Mouse (Mus musculus) stomach, embryonic 14.5 days (tissue): Measurements from ENCODE around the gene Slc8b1. TPM values are rescaled to one million over a fixed set of nuclear protein-coding genes. Genes with fewer than 3 reads are reported as not detected.

Experiments
- ATAC-seq: fragments of 200-750 bp; cut with Nextera tagmentation; 2 replicates; pipeline ENCODE4 v1.8.0; 2017; ENCODE audit warnings: low read depth, moderate TSS enrichment; ENCODE audit not compliant: insufficient number of reproducible peaks, insufficient read depth, low FRiP score
- H3K27ac ChIP-seq: fragments of 300-500 bp; sonication (generic); 2 replicates; pipeline ENCODE4 v1.5.1; 2014; ENCODE audit warnings: mild to moderate bottlenecking, low read length, moderate library complexity, mixed read lengths
- H3K27me3 ChIP-seq: fragments of 300-500 bp; sonication (generic); 2 replicates; pipeline ENCODE4 v1.6.1; 2014; ENCODE audit warnings: low read length, control low read depth, mixed read lengths; ENCODE audit not compliant: control insufficient read depth, insufficient read depth
- H3K36me3 ChIP-seq: fragments of 300-500 bp; sonication (generic); 2 replicates; pipeline ENCODE4 v1.6.1; 2014; ENCODE audit warnings: mild to moderate bottlenecking, control low read depth, low read length, moderate library complexity, mixed read lengths; ENCODE audit not compliant: control insufficient read depth, insufficient read depth
- H3K4me1 ChIP-seq: fragments of 300-500 bp; sonication (generic); 2 replicates; pipeline ENCODE4 v1.6.1; 2014; ENCODE audit warnings: low read length, control low read depth, mixed read lengths; ENCODE audit not compliant: control insufficient read depth, insufficient read depth
- H3K4me2 ChIP-seq: fragments of 300-500 bp; sonication (generic); replicated peaks from 2 replicates; pipeline ENCODE4 v1.6.1; 2014; ENCODE audit warnings: low read depth, low read length, control low read depth
- H3K4me3 ChIP-seq: fragments of 300-500 bp; sonication (generic); 2 replicates; pipeline ENCODE4 v1.5.1; 2014; ENCODE audit warnings: low read depth, low read length, control low read depth
- H3K9ac ChIP-seq: fragments of 300-500 bp; sonication (generic); replicated peaks from 2 replicates; pipeline ENCODE4 v1.6.1; 2014; ENCODE audit warnings: low read depth, mild to moderate bottlenecking, control low read depth, low read length, moderate library complexity, mixed read lengths
- H3K9me3 ChIP-seq: fragments of 300-500 bp; sonication (generic); 2 replicates; pipeline ENCODE4 v1.6.1; 2016; ENCODE audit warnings: low read depth, low read length, control low read depth; ENCODE audit not compliant: control insufficient read depth
- WGBS: fragments of 180-500 bp; shearing (Covaris S2); extraction: QIAGEN DNeasy Blood & Tissue Kit; methylation state at CpG from one replicate; pipeline ENCODE4 v1.1.7; 2014; 5-methylcytosine and 5-hydroxymethylcytosine counted together
- polyA plus RNA-seq: library from polyadenylated mRNA; unstranded; fragments of >200 nt; fragmentation: Nextera tagmentation; extraction: Ambion mirVana; gene quantifications from 2 replicates; pipeline ENCODE4 v1.2.1, GENCODE M21; 2014

Slc8b1 gene
- polyA plus RNA-seq, 1 experiment from 2014 or later, result 5.4 TPM

- Histone ChIP-seq H3K9ac (no peak overlapping the region), H3K27ac (no peak overlapping the region), H3K36me3 (no peaks in the 10 kb centered on the region; the same call in 1 of the 2 replicates), H3K4me2 (no peak overlapping the region), H3K4me1 (no peaks in the 10 kb centered on the region), H3K4me3 (no peak overlapping the region), H3K27me3 (no peaks in the 10 kb centered on the region), H3K9me3 (no peaks in the 10 kb centered on the region)
- ATAC-seq, result no peak
- 96% methylated on average over 2 of the region's 2 CpGs for WGBS
Observed at GRCm38 (mm10) chr5:120524736-120525135, 13.8 kb downstream of the Slc8b1 start.

- Histone ChIP-seq H3K4me3 (no peak overlapping the region), H3K9me3 (no peaks in the 10 kb centered on the region), H3K4me2 (no peak overlapping the region), H3K4me1 (no peaks in the 10 kb centered on the region), H3K9ac (no peak overlapping the region), H3K27me3 (no peaks in the 10 kb centered on the region), H3K36me3 (no peaks in the 10 kb centered on the region; the same call in 1 of the 2 replicates), H3K27ac (no peak overlapping the region)
- ATAC-seq, result no peak
- WGBS, result 27% methylated on average over 5 of the region's 5 CpGs
Observed at GRCm38 (mm10) chr5:120525737-120526136, 14.8 kb downstream of the Slc8b1 start.

- Histone ChIP-seq H3K27ac (no peak overlapping the region), H3K36me3 (no peaks in the 10 kb centered on the region; the same call in 1 of the 2 replicates), H3K9me3 (no peaks in the 10 kb centered on the region), H3K9ac (no peak overlapping the region), H3K4me1 (no peaks in the 10 kb centered on the region), H3K27me3 (no peaks in the 10 kb centered on the region), H3K4me2 (no peak overlapping the region), H3K4me3 (no peak overlapping the region)
- no peak for ATAC-seq
- WGBS, result 50% methylated on average over 11 of the region's 11 CpGs
Observed at GRCm38 (mm10) chr5:120526311-120526710, 15.3 kb downstream of the Slc8b1 start.

DNA sequence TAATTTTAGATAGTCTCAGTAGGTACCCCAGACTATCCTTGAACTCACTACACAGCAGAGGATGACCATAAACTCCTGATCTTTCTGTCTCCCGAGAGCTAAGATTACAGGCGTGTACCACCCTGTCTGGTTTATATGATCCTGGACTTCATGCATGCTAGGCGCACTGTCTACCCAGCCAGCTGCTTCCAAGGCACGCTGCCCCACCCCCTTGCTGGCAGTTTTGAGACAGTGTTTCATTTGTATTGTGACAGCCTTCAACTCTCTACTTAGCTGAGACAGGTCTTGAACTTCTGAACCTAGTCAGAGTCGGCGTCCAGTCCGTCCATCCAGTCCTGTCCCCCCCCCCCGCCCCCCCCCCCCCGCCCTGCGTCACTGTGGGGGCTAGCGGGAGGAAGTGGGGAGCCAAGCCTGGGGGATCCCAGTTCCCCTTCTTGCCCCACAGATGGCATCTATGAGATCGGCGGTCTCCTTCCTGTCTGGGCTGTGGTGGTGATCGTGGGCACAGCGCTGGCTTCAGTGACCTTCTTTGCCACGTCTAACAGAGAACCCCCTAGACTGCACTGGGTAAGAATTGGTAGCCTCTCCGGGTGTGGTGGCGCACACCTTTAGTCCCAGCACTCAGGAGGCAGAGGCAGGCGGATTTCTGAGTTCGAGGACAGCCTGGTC, 16.5 kb downstream of the Slc8b1 start:
- Histone ChIP-seq H3K4me3 (no peak overlapping the region), H3K36me3 (no peaks in the 10 kb centered on the region; the same call in 1 of the 2 replicates), H3K27ac (no peak overlapping the region), H3K27me3 (no peaks in the 10 kb centered on the region), H3K9ac (no peak overlapping the region), H3K4me1 (no peaks in the 10 kb centered on the region), H3K4me2 (no peak overlapping the region), H3K9me3 (no peaks in the 10 kb centered on the region)
- no peak for ATAC-seq
- WGBS, result 79% methylated on average over 17 of the region's 20 CpGs

- 81% methylated on average over 8 of the region's 8 CpGs for WGBS
- no peaks in the 10 kb centered on the region; the same call in 1 of the 2 replicates for H3K36me3 ChIP-seq
- H3K4me2 ChIP-seq, result no peak overlapping the region
- H3K9ac ChIP-seq, result no peak overlapping the region
- no peaks in the 10 kb centered on the region for H3K9me3 ChIP-seq
- no peaks in the 10 kb centered on the region for H3K27me3 ChIP-seq
- H3K4me3 ChIP-seq, result no peak overlapping the region
- no peak for ATAC-seq
- H3K27ac ChIP-seq, result no peak overlapping the region
- H3K4me1 ChIP-seq, result 0 out of 2 replicates have a peak, but pooled peaks cover 5% of the 10 kb centered on the region
Observed at GRCm38 (mm10) chr5:120531631-120532030, 20.7 kb downstream of the Slc8b1 start.

- 0 out of 2 replicates have a peak, but pooled peaks cover 5% of the 10 kb centered on the region for H3K4me1 ChIP-seq
Observed at GRCm38 (mm10) chr5:120534071-120534685, 23.2 kb downstream of the Slc8b1 start.

DNA sequence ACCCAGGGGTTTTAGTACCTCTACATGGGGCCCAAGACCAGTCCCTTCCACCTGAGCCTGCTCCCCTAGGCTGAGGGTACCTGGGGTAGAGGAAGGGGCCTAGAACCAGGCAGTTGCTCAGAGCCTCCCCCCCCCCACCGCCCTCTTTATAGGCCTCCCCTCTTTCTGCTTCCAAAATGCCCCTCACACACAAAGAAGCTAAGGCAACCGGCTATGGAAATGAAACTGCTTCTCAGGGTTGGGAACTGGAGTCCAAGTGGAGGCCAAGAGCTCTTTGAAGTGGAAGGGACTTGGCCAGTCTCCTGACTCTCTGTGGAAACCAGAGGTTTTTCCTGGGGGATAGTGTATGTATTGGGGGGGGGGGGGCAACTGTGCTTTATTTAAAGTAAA, 23.7 kb downstream of the Slc8b1 start:
- Histone ChIP-seq H3K4me2 (no peak overlapping the region), H3K27me3 (no peaks in the 10 kb centered on the region), H3K36me3 (peaks cover 7% of the 10 kb centered on the region), H3K4me3 (no peak overlapping the region), H3K27ac (peak overlapping the region; percentile 58; the same call in 1 of the 2 replicates), H3K9me3 (no peaks in the 10 kb centered on the region), H3K9ac (no peak overlapping the region), H3K4me1 (0 out of 2 replicates have a peak, but pooled peaks cover 5% of the 10 kb centered on the region)
- 48% methylated on average over 2 of the region's 2 CpGs for WGBS
- ATAC-seq, result 0 out of 2 replicates have a peak, but pooled peaks have one; percentile 15

More at GRCm38 (mm10) chr5:120534071-120534685, 23.2 kb downstream of the Slc8b1 start:
- Histone ChIP-seq H3K9me3 (no peaks in the 10 kb centered on the region), H3K27me3 (no peaks in the 10 kb centered on the region), H3K9ac (no peak overlapping the region), H3K27ac (peak overlapping the region; percentile 58; the same call in 1 of the 2 replicates), H3K4me3 (no peak overlapping the region), H3K36me3 (peaks cover 4% of the 10 kb centered on the region), H3K4me2 (no peak overlapping the region)
- no peak for ATAC-seq
- WGBS, result 67% methylated on average over 14 of the region's 15 CpGs

DNA sequence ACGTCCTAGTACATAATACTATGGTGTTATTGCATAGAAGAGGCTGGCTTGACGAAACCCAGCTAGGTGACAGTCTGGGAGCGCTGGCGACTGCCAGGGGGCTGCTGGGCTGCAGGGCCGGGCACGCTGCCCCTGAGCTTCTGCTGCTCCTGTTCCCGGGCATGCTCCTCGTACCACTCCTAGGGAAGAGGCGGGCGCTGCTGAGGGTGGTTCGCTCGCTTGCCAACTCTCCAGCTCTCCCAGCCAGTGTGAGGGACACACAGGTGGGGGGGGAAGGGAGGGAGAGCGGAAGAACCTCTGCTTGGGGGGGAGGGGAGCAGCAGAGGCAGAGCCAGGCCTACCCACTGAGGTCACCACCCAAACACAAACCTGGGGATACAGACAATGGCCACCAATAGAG, 25.1 kb downstream of the Slc8b1 start:
- H3K4me2 ChIP-seq, result no peak overlapping the region
- 90% methylated on average over 13 of the region's 13 CpGs for WGBS
- H3K36me3 ChIP-seq, result peaks cover 10% of the 10 kb centered on the region
- H3K27me3 ChIP-seq, result no peaks in the 10 kb centered on the region
- H3K9me3 ChIP-seq, result no peaks in the 10 kb centered on the region
- H3K9ac ChIP-seq, result no peak overlapping the region
- H3K27ac ChIP-seq, result peak overlapping the region; percentile 15; the same call in 1 of the 2 replicates
- H3K4me1 ChIP-seq, result 0 out of 2 replicates have a peak, but pooled peaks cover 5% of the 10 kb centered on the region
- H3K4me3 ChIP-seq, result no peak overlapping the region
- no peak for ATAC-seq
